Mouse (Mus musculus) hindbrain, embryonic 16.5 days (tissue): ENCODE results near the gene Daxx. TPM values are rescaled to one million over a fixed set of nuclear protein-coding genes. Genes with fewer than 3 reads are reported as not detected.
A peak's percentile ranks its signal among the peaks of the same experiment; 100 is the strongest.
"Not testable (repeated sequence)": the region's sequence is repeated elsewhere in the genome, so short reads cannot be mapped to it uniquely, and the experiment has no call there.

Experiments used
- ATAC-seq: fragments of 200-750 bp; cut with Nextera tagmentation; 2 replicates; pipeline ENCODE4 v1.8.0; 2017; ENCODE audit warnings: moderate TSS enrichment, moderate library complexity
- H3K27ac ChIP-seq: fragments of 300-500 bp; sonication (generic); 2 replicates; pipeline ENCODE4 v1.5.1; 2014; ENCODE audit warnings: low read depth, mild to moderate bottlenecking, control low read depth, low read length, moderate library complexity
- H3K27me3 ChIP-seq: fragments of 300-500 bp; sonication (generic); replicated peaks from 2 replicates; pipeline ENCODE4 v1.6.1; 2014; ENCODE audit warnings: low read length; ENCODE audit not compliant: control insufficient read depth, insufficient read depth
- H3K36me3 ChIP-seq: fragments of 300-500 bp; sonication (generic); 2 replicates; pipeline ENCODE4 v1.6.1; 2014; ENCODE audit warnings: mild to moderate bottlenecking, low read length, moderate library complexity, mixed read lengths; ENCODE audit not compliant: control insufficient read depth, insufficient read depth
- H3K4me1 ChIP-seq: fragments of 300-500 bp; sonication (generic); 2 replicates; pipeline ENCODE4 v1.6.1; 2014; ENCODE audit warnings: low read depth, low read length; ENCODE audit not compliant: control insufficient read depth, insufficient read depth
- H3K4me2 ChIP-seq: fragments of 300-500 bp; sonication (generic); 2 replicates; pipeline ENCODE4 v1.6.1; 2014; ENCODE audit warnings: mild to moderate bottlenecking, low read length, control low read depth, moderate library complexity
- H3K4me3 ChIP-seq: fragments of 300-500 bp; sonication (generic); 2 replicates; pipeline ENCODE4 v1.5.1; 2014; ENCODE audit warnings: mild to moderate bottlenecking, low read length, control low read depth, moderate library complexity
- H3K9ac ChIP-seq: fragments of 300-500 bp; sonication (generic); 2 replicates; pipeline ENCODE4 v1.6.1; 2014; ENCODE audit warnings: low read depth, mild to moderate bottlenecking, control low read depth, low read length, moderate library complexity
- H3K9me3 ChIP-seq: fragments of 300-500 bp; sonication (generic); 2 replicates; pipeline ENCODE4 v1.6.1; 2014; ENCODE audit warnings: mild to moderate bottlenecking, low read length, moderate library complexity; ENCODE audit not compliant: control insufficient read depth
- WGBS: fragments of 180-500 bp; shearing (Covaris S2); extraction: QIAGEN DNeasy Blood & Tissue Kit; methylation state at CpG from one replicate; pipeline ENCODE4 v1.1.7; 2014; 5-methylcytosine and 5-hydroxymethylcytosine counted together
- polyA plus RNA-seq: library from polyadenylated mRNA; unstranded; fragments of >200 nt; fragmentation: Nextera tagmentation; extraction: Ambion mirVana; gene quantifications from 2 replicates; pipeline ENCODE4 v1.2.1, GENCODE M21; 2015

Gene Daxx
- polyA plus RNA-seq, 1 experiment from 2014 or later = 52.0 TPM

DNA sequence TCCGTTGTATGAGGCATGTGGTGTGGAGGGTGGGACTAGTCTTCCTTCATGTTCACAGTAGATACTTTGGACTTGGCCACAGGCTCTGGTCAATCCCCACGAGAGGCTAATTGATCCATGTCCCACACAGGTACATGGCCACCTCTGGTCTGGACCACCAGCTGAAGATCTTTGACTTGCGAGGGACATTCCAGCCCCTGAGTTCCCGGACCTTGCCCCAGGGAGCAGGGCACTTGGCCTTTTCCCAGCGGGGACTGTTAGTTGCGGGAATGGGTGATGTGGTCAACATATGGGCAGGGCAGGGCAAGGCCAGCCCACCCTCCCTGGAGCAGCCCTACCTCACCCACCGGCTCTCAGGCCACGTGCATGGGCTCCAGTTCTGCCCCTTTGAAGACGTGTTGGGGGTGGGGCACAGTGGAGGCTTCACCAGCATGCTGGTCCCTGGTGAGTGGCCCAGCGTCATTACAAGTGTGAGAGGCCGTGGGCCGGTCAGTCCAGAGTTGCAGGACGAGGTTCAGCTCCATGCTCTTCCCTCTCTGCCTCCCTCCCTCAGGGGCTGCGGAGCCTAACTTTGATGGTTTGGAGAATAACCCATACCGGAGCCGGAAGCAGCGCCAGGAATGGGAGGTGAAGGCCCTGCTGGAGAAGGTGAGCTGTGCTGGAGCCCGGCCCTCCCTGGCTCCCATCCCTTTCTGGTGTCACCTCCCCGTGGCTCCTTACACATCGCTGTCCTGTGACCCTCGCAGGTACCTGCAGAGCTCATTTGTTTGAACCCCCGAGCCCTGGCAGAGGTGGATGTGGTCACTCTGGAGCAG is 39.1 kb downstream of the Daxx start:
- Histone ChIP-seq H3K9ac (no peak overlapping the region), H3K36me3 (peaks cover 19% of the 10 kb centered on the region), H3K4me3 (no peak overlapping the region), H3K27ac (no peak overlapping the region), H3K27me3 (no peaks in the 10 kb centered on the region), H3K4me2 (no peak overlapping the region), H3K9me3 (no peaks in the 10 kb centered on the region), H3K4me1 (peaks cover 35% of the 10 kb centered on the region)
- ATAC-seq = no peak
- 90% methylated on average over 22 of the region's 22 CpGs for WGBS

DNA sequence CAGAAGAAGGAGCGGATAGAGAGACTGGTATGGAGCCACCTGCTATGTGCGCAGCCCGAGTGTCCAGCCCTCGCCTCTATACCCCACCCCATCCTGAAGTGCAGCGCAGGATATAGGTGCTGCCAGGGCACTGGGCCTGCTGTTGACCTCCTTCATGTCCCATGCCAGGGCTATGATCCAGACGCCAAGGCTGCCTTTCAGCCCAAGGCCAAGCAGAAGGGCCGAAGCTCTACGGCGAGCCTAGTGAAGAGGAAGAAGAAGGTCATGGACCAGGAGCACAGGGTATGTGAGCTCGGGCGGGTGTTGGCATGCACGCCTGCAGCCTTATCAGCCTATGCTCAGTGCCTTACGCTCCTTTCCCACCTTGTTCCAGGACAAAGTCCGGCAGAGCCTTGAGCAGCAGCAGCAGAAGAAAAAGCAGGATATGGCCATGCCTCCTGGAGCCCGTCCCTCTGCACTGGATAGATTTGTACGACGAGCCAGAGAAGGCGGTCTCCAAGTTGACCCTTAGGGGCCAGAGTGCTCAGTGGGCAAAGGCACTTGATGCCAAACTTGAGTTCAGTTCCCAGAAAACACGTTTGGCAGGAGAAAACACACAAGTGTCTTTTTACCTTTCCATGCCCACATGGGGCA is 39.8 kb downstream of the Daxx start:
- Histone ChIP-seq H3K27ac (no peak overlapping the region), H3K4me1 (peaks cover 43% of the 10 kb centered on the region), H3K4me3 (no peak overlapping the region), H3K36me3 (peaks cover 18% of the 10 kb centered on the region), H3K27me3 (no peaks in the 10 kb centered on the region), H3K9ac (no peak overlapping the region), H3K9me3 (no peaks in the 10 kb centered on the region), H3K4me2 (no peak overlapping the region)
- WGBS = 92% methylated on average over 19 of the region's 19 CpGs
- ATAC-seq = no peak

DNA sequence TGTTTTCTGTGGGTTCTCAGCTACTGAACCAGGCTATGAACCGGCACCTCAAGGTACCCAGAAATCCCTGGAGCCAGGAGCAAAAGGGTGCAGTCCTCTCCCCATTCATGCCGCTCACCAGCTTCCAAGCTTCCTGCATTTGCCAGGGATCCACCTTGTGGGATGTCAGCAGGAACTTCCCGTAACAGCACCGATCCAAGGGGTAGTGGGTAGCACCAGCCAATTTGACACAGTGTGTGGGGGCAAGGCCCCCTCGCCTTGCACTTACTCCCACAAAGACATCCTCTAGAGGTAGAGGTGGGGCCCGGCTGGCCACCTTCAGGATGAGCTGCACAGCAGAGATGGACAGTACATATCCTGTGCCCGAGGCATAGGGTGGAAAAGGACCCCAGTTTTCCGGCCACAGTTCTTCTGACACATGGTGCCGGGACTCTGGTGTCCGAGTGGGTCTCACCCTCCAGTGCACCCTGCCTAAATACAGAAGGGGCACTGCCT is 41.0 kb downstream of the Daxx start:
- Histone ChIP-seq H3K27ac (no peak overlapping the region), H3K4me2 (peak overlapping the region; percentile 93), H3K36me3 (peaks cover 18% of the 10 kb centered on the region), H3K9me3 (no peaks in the 10 kb centered on the region), H3K4me3 (peak overlapping the region; percentile 58), H3K9ac (peak overlapping the region; percentile 73), H3K27me3 (no peaks in the 10 kb centered on the region), H3K4me1 (peaks cover 50% of the 10 kb centered on the region)
- no peak for ATAC-seq
- 66% methylated on average over 10 of the region's 10 CpGs for WGBS

DNA sequence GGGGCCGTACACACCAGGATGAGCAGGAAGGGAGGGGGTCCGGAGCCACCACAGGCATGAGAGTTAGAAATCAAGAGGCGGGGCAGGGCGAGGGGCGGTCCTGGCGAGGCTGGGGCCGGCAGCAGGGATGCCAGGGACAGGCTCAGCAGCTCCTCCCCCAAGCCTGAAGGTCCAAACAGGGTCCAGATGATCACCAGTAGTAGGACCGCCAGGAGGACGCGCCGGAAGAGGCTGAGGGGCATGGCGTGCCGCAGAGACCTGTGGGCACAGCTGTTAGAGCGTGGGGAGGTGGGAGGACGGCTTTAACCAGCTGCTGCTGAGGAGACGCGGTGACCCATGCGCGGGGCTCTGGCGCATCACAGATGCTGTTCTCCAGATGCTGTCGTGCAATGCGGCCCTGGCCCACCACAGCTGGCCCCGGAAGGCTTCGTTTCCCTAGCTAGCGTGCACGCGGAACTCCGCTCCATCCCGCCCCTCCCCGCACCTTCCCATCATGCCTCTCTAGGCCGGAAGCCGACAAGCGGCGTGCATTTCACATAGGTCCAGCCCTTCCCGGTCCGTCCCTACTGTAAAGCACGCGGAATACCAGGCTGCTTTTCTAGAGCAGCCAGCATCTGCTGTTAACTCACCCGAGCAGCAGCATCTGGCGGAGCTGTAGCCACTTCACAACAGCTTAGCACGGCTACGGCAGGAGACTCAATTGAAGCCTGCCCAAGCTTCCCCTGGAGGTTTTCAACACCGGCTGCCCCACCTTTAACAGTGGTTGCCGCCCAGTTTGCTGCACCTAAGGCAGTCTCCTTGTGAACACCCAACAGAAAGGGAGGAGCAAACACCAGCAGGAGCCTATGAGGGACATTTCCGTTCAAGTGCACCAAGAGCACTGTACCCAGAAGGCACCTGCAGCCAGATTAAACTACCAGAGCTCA is 42.1 kb downstream of the Daxx start, which contains the start of gene B3galt4:
Gene B3galt4 (minus strand): TSS at position 468 of the 926 bp plus-strand sequence.
- WGBS = 1% methylated on average over 45 of the region's 45 CpGs
- H3K9me3 ChIP-seq = no peaks in the 10 kb centered on the region
- peak within 1 kb of the TSS; percentile 73 for H3K9ac ChIP-seq
- H3K4me2 ChIP-seq = peak within 1 kb of the TSS; percentile 93
- peaks cover 18% of the 10 kb centered on the region for H3K36me3 ChIP-seq
- peak within 1 kb of the TSS; percentile 58 for H3K4me3 ChIP-seq
- no peaks in the 10 kb centered on the region for H3K27me3 ChIP-seq
- peaks cover 51% of the 10 kb centered on the region for H3K4me1 ChIP-seq
- ATAC-seq = peak; percentile 83
- peak within 1 kb of the TSS; percentile 92 for H3K27ac ChIP-seq

DNA sequence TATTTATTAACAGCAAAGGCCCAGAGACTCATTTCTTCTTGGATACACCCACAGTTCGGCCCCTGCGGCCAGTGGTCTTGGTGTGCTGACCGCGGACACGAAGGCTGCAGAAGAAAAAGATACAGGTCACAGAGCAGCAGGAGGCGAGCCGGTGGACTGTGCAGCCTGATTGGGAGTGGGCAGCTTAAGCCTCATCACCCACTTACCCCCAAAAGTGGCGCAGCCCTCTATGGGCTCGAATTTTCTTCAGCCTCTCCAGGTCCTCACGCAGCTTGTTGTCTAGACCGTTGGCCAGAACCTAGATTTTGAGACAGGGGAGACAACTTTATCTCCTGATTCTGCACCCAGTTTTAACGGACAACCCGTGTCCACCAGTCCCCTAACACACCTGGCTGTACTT is 42.8 kb downstream of the Daxx start:
- not testable (repeated sequence) for H3K27me3 ChIP-seq, H3K9me3 ChIP-seq, ATAC-seq, H3K27ac ChIP-seq, H3K4me3 ChIP-seq
- Histone ChIP-seq H3K4me1 (peaks cover 56% of the 10 kb centered on the region), H3K9ac (peak overlapping the region; percentile 73; the same call in 1 of the 2 replicates), H3K4me2 (peak overlapping the region; percentile 93), H3K36me3 (peaks cover 15% of the 10 kb centered on the region)
- WGBS = 77% methylated on average over 13 of the region's 13 CpGs

DNA sequence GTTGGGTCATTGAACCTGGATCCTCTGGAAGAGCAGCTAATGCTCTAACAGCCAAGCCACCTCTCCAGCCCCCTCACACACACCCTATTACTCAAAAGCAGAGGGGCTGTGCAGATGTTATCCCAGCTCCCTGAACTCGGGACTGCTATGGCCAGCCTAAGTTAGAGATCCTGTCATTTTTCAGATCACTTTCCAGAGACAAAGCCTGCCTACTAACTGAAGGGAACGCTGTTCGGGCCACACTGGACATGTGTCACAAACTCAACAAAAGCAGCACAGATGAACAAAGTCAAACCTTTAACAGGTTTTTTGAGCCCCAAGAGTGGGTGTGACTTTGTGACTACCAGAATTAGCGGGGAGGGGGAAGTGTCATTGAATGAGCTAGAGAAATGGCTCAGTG is 43.7 kb downstream of the Daxx start:
- peaks cover 59% of the 10 kb centered on the region for H3K4me1 ChIP-seq
- H3K4me2 ChIP-seq = no peak overlapping the region
- no peak overlapping the region for H3K27ac ChIP-seq
- peaks cover 15% of the 10 kb centered on the region for H3K36me3 ChIP-seq
- H3K9me3 ChIP-seq = no peaks in the 10 kb centered on the region
- H3K4me3 ChIP-seq = no peak overlapping the region
- H3K9ac ChIP-seq = no peak overlapping the region
- no peak for ATAC-seq
- 81% methylated on average over 4 of the region's 4 CpGs for WGBS
- H3K27me3 ChIP-seq = no peaks in the 10 kb centered on the region

DNA sequence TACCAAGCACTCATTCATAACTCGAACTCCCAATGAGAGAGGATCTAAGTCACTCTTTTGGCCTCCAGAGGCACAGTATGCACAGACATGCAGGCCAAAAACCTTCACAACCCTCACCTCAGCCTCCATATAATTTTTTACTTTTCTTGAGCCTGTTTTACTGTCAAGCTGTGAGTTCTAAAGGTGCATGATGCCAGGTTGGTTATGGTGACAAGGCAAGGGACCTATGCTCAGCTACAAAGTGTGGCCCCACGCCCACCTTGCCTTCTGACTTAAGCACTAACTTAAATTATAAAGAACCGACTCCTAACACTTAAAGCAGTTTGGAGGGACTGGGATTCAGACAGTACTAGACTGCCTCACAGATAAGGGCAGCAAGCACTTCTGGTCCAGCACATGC is 44.1 kb downstream of the Daxx start:
- no peaks in the 10 kb centered on the region for H3K9me3 ChIP-seq
- no peak for ATAC-seq
- H3K27me3 ChIP-seq = no peaks in the 10 kb centered on the region
- no peak overlapping the region for H3K4me3 ChIP-seq
- H3K4me1 ChIP-seq = peaks cover 59% of the 10 kb centered on the region
- WGBS = 89% methylated on average over 3 of the region's 3 CpGs
- peaks cover 11% of the 10 kb centered on the region for H3K36me3 ChIP-seq
- H3K27ac ChIP-seq = no peak overlapping the region
- no peak overlapping the region for H3K4me2 ChIP-seq
- H3K9ac ChIP-seq = no peak overlapping the region

DNA sequence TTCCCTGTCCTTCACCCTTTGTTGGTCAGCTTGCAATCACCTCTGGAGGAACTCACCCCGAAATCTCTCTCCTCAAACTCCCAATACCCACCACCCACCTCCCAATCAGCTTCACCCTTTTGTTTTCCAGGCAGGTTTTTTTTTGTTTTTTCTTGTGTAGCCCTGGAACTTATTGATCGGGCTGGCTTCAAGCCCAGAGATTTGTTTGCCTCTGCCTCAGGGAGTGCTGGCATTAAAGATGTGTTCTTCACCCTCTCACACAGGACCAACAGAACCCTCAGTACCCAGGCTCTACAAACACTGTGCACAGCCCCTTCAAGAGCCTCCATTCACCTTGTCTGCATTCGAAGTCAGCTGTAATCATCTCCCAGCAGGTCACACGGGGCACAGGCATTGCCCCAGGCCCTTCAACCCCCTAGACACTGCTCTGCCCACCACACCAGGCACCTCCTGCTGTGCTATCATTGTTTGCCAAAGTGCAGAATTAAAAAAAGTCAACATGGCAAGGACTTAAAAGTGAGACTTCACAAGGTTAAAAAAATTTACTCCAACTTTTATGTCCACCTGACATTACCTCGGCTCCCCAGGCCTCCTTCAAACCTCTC is 44.8 kb downstream of the Daxx start:
- peaks cover 59% of the 10 kb centered on the region for H3K4me1 ChIP-seq
- H3K27ac ChIP-seq = no peak overlapping the region
- peak overlapping the region; percentile 86 for H3K9ac ChIP-seq
- peaks cover 9% of the 10 kb centered on the region for H3K36me3 ChIP-seq
- WGBS = 35% methylated on average over 5 of the region's 5 CpGs
- no peaks in the 10 kb centered on the region for H3K9me3 ChIP-seq
- no peak for ATAC-seq
- H3K4me2 ChIP-seq = peak overlapping the region; percentile 88
- H3K27me3 ChIP-seq = no peaks in the 10 kb centered on the region
- H3K4me3 ChIP-seq = peak overlapping the region; percentile 79
